Mouse (Mus musculus) lung, postnatal 14 days (tissue): Measurements from ENCODE around the gene Olfr874.
"Not testable (repeated sequence)": the region's sequence is repeated elsewhere in the genome, so short reads cannot be mapped to it uniquely, and the experiment has no call there.

Source experiments
- DNase-seq: peaks from one replicate; pipeline ENCODE4 v3.0.0; 2021

Gene Olfr874

DNA sequence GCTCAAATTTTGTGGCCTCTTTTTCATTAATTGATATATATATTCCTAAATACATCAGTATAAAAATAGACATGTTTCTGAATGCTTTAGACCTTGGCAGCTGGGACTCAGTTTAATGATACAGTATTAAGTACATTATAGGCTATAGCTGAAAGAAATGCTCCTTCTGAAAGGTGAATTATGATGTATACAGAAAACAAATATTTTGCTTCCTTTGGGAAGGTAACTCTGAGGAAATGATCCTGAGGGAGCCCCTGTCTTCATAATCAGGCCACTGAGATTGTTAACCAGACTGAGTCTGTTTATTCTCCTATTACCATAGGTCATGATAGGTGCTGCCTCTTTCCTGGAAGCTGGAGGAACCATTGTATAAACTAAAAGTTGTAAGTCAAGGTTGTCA, at the start of gene Olfr874:
Gene Olfr874 (plus strand): TSS at position 301 of the 400 bp plus-strand sequence.
- no peak for DNase-seq

GRCm38 (mm10) chr9:37716150-37716549, 28.8 kb upstream of the Olfr874 start, which contains the start of gene Olfr160:
TSS of gene Olfr160 (minus strand) at chr9:37716250.
- no peak for DNase-seq

DNA sequence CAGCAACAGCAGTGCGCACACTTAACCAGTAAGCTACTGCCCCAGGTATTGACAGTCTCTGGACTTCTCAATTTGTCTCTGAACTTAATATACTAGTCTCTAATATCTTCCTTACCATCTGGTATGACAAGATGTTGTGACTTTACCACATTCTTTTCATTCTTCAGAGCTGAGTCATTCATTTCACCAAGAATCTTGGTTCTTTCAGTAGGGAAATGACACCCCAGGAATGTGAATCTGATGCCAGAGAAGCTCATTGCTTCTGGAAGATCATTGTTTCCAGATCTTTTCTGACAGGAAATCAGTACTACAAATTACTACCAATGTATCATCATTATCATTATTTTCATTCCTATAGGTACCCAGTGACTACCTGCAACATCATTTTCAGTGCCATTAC, 10.6 kb upstream of the Olfr874 start:
- DNase-seq = no peak

GRCm38 (mm10) chr9:37750319-37751075, 5.6 kb downstream of the Olfr874 start:
- DNase-seq = no peak

GRCm38 (mm10) chr9:37751467-37751866, 6.6 kb downstream of the Olfr874 start:
- no peak for DNase-seq

- DNase-seq = no peak
Measured at GRCm38 (mm10) chr9:37752006-37752405, 7.1 kb downstream of the Olfr874 start.

- DNase-seq = no peak
Measured at GRCm38 (mm10) chr9:37761728-37762127, 16.8 kb downstream of the Olfr874 start.

DNA sequence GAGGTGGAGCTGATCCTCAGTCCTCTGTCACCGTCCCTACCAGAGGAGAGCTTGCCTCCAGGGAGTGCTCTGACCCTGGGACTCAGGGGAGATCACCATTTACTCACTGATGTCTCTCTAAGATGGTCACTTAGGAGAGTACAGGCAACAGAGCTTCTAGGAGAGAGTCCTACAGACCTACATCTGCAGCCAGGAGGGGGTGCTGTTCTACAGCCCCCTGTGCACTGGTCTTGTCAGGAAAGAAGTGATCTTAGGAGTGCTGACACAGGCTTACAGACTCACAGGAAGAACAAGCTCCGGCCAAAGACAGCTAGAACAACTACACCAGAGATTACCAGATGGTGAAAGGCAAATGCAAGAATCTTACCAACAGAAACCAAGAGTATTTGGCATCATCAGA, 17.6 kb downstream of the Olfr874 start:
- no peak for DNase-seq

DNA sequence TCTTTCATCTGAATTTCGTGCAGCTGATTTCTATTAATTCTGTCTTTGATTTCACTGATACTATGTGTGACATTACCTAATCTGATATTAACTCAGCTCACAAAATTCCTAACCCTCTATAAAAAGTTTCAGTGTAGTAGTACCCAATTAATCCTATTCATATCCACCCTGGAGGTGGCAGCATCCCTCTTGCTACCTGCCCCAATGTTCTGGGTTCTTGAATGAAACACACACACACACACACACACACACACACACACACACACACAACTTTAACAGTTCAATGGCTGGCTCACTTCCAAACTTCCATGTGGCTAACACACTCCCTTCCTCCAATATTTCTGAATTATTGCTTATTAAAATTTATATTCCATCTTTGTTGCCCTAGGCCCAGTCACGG, 25.8 kb downstream of the Olfr874 start:
- no peak for DNase-seq

- DNase-seq = no peak
Measured at GRCm38 (mm10) chr9:37771759-37772158, 26.9 kb downstream of the Olfr874 start, which contains the start of gene Olfr875. TSS of gene Olfr875 (plus strand) at chr9:37771857.

DNA sequence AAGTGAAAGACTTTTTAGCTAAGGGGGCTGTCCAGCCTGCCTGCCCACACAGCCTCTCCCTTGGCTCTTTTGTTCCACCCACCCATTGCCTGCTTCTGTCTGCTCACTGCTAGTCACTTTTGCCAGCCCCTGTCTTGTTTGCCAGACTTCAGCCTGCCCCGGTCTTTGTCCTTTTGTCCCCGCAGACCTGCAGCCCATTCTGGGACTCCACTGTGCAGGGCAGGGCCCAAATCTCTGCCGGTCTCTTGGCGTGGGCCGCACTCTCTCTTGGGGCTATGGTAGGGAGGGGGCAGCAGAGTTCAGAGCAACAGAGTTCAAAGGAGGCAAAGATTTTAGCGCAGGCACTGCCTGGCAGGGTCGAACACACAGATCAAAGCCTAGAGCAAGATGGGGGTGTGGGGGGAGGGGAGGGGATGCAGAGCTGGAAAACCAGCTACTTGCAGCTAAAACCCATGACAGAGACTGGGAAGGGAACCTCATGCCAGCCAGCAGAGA, 37.9 kb downstream of the Olfr874 start:
- DNase-seq = peak; percentile 0

DNA sequence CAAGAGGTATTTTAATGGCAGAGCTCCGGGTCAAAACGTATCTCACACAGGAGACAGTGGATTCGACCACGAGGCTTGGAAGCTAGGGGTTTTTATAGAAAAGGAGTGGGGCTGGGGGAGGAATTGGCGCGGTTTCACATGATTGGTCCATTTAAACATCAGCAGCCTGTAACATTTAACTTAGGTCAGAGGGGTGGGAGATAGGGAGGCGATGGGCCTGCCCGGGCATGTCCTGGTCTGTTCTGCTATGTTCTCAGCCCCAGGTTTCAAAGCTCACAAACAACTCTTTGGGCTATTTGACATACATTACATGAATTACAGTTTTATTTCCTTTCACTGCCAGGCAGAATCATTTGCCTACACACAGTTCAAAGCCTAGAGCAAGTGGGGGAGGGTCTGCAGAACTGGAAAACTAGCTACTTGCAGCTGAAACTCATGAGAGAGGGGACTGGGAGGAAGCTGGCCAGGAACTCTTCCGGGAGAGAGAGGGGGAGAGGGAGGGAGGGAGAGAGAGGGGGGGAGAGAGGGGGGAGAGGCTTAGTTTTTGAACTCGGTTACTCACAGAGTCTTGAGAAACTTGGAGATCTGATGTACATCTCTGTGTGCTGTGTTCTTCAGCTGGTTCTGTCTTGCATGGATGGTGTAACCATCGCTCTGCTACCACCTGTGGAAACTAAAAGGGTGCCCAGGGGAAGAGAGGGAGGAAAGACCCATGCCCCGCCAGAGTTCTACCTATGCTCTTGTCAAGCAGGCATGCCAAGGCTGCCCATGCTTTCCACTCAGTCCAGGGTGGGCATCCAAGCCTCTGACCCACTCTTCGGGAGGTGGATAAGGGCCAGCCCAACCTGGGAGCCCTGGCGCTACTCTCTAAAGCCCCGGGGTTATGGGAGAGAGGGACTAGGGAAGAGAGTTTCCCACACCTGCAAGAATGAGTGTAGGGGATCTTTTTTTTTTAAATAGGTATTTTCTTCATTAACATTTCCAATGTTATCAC, 38.8 kb downstream of the Olfr874 start:
- DNase-seq = not testable (repeated sequence)

- no peak for DNase-seq
Measured at GRCm38 (mm10) chr9:37786411-37786810, 41.5 kb downstream of the Olfr874 start.
